Mouse (Mus musculus): ENCODE measurements around the gene Grm6.
A peak's percentile ranks its signal among the peaks of the same experiment; 100 is the strongest.

Grm6 gene

DNA sequence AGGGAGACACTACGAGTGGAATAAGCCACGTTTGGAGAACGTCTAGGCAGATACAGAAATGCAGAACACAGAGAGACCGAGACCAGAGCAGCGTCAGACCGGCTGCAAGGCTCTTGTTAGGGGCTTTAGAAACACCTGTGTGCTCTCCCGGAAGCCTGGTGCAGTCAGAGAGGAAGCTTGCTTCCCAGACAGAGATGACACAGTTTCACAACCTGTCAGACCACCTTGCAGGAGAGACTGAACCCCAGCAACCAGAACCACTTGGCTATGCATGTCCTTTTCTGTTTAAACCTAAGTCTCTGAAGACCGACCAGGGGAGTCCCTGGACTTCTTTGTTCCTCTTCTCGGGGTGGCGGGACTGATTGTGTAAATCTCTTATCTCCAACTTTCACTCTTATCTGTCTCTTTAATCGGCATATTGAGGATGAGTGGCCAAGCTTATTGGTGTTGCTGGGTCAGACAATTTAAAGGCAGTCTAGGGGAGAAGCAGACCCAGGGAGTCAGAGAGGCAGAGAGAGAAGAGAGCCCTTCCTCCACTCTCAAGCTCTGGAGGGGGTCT is at the start of gene Grm6:
TSS of gene Grm6 (plus strand) at position 509 of the 559 bp plus-strand sequence.
- no peak for DNase-seq (ENCODE audit: low read depth in 1 of 2, low spot score in 2 of 2)

DNA sequence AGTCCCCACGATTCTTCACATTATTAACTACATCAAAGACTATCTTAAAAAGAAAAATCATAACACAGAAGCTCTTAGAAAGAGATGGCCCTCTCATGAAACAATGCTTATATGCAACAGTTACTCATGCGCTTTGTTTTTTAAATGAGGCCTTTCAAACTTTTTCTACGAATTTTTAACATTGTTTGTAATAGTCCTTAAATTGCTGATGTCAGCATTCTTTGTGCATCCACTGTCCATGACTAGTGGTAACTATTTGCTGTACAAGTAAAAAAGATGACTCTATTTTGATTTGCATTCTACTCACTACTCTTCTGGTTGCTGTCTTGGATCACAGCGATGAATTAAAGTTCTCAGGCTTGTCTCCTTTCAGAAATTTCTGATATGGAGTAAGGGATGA is 36.3 kb upstream of the Grm6 start:
- no peak for DNase-seq (ENCODE audit: low read depth in 1 of 2, low spot score in 2 of 2)

DNA sequence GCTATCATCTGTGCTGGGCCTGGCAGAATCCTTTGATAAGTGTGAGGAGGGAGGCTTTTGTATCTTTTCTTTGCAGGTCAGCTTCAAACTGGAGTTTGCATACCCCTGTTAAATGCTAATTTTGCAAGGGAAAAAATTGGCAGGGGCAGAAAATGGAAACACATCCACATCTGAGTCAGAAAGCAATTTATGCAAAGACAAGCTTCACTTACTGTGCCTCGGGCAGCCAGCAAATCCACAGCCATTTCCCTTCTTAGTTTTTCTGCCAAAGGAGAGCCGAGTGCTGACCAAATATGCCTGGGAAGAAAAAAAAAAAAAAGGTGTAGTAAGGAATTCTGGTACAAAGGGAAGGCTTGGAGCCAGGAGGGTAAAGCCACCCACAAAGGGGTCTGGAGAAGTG is 24.3 kb upstream of the Grm6 start:
- no peak for DNase-seq (ENCODE audit: low read depth in 1 of 2, low spot score in 2 of 2)

DNA sequence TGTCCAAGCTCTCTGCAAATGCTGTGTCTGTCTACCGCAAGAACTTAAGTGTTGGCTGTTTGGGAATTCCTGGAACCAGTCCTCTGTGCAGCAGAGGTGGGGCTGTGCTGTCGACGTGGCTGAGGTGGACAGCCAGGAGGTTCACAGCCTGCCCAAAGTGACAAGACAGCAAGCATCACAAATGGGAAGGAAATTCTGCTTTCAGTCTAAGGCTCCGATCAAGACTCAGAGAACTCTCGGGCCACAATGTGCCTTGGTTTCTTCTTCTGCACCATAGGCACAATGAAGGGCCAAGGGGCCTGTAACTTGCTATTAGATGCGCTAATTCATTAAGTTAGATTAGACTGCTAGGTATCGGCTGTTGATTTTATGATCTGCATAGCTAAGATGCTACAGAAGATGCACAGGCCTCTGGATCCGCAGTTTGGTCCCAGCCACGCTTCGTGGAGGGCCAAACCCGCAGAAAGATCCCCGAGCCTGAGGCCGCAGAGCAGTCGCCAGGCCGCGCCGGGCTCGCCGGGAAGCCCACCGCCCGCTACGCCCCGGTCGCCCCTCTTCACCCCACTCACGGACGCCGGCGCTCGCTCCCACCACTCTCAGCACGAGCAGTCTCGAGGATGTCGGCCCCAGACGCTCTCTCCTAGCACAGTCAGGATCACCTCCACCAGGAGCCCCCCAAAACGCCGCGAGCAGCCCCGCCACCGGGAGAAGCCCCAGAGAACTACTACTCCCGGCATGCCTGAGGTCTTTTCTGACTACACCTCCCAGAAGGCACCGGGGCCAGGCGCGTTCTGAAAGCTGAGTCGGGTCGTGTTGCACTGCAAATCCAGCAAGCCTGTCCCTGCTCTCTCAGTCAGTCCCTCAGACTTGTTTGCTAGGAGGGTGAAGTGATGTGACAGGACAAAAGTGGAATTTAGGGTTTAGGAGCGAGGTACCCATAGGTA is 23.2 kb upstream of the Grm6 start, which contains the start of gene Zfp354c:
TSS of gene Zfp354c (minus strand) at position 715 of the 944 bp plus-strand sequence.
- DNase-seq (ENCODE audit: low read depth in 1 of 2, low spot score in 2 of 2): peak in 1 of 2 experiments; percentile 18

DNA sequence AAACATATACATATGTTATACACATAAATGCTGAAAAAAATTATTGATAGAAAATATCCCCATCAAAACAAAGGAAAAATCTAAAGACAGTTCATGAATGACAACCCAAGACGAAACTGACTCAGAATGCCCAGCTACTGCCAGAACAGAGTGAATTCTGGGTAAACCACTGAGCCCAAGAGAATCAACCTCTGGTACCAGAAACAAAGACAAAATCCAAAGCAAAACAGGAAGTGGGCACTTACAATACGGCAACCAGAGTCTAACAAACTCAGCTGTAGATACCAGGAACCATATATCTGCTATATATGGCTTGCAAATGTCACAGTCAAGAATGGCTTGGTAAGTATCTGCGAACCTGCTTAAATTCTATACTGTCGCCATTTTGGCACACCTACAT is 14.8 kb upstream of the Grm6 start:
- no peak for DNase-seq (ENCODE audit: low read depth in 1 of 2, low spot score in 2 of 2)

DNA sequence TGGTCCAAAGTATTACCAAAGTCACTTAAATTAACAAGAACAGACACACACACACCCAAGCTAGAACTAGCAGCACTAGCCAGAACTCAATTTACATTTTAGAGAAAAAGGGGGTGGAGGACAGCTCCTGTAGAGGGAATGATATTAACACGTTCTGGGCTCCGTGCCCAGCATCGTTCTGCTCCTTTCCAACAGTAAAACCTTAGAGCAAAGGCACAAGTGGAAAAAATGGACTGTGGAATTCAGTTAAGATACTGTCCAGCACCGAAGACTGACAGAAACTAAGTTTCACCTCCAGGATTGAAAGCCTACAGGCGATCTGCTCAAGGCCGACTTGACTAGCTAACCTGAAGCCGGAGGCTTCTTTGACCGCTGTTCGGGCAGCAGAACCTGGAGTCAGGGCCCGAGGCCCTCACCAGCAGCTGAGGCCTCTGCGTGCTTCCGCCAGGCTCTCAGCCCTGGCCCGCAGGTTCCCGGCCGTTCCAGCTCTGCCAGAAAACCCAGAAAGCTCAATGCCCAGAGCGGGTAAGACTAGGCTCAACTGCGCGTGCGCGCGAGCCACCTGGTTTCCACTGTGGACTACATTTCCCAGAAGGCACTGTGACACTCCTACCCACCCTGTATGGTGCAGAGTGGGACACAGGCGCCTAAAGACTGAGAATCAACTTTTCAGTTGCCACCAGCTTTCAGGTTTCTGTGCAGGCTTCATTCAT is 9.3 kb upstream of the Grm6 start, which contains the start of gene Zfp879:
TSS of gene Zfp879 (minus strand) at position 530 of the 713 bp plus-strand sequence.
- no peak for DNase-seq (ENCODE audit: low read depth in 1 of 2, low spot score in 2 of 2)

DNA sequence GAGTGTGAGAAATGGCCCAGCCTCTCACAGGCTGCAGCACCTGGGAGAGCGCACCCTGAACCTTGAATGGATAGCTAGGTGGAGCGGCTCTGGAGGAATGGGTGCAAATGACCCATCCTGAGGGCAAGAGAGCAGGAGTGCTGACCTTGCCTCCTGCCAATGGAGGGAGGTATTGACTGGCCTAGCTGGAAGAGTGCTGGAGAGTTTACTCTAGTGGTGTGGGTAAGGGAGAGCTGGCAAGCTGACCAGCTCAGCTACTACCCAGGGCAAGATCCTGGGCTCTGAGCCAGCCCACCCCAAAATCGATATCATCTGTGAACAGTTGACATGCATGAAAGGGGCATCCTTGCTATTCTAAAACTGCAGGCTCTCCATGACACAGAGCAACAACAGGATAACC is 4.5 kb upstream of the Grm6 start:
- no peak for DNase-seq (ENCODE audit: low read depth in 1 of 2, low spot score in 2 of 2)

DNA sequence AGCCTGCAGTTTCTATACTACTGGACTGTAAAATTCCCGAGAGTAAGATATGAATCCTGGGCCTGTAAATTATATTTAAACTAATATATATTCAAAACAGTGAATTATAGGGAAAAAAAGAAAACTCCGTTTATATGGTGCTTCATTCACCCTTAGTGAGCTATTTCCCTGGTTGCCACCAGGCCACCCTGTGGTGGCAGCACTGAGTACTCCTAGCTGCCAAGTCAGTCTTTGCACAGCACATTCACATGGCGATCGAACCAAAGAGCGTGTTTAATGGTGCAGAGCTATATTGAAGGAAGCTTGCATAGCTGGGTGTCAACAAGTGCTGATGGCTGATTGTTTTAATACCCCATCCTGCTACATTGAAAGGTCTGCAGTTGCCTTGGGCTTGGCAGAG is 3.4 kb upstream of the Grm6 start:
- no peak for DNase-seq (ENCODE audit: low read depth in 1 of 2, low spot score in 2 of 2)

DNA sequence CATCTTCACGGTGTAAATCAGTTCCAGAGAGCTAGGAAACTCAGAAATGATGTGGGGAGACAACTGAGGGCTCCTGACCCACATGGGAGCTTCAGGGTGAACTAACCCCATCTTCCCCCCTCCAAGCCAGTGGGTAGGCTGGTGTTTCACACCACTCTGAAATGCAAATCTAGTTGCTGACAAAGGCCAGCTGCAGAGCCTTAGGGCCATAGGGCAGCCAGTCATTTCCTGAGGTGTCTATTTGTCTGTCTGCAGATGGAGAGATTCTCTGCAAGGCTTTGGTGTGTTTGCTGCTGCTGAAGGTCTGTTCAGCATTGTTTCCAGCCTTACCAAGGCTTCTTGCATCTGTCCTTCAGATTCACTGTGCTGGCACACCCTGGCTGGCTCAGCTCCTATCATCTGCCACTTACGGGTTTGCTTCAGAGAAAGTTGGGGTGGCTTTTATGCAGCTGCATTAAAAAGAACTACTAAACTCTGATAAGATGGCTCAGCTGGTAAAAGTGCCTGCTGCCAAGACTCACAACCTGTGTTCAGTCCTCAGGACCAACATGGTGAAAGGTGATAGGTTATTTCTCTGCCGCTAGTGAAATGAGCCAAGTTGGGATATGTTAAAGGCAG is 1.9 kb upstream of the Grm6 start:
- DNase-seq (ENCODE audit: low read depth in 1 of 2, low spot score in 2 of 2): no peak

DNA sequence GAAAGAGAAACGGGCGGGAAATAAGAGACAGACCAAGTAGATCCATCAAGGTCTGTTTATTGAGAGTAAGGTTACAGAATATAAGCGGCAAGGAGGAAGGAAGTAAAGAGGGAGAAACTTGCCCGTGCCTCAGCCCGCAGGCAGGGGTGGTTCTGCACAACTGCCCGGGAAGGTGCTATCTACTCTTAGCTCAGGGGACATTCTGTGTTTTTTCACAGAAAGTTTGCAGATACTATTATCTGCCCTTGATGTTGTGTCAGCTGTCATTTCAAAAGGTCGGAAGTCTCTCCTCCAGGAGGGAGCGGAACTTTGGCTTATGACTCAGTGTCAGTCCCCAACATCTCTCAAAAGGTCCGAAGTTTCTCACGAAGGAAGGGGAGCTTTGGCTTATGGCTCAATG is 1.2 kb upstream of the Grm6 start:
- DNase-seq (ENCODE audit: low read depth in 1 of 2, low spot score in 2 of 2): no peak

DNA sequence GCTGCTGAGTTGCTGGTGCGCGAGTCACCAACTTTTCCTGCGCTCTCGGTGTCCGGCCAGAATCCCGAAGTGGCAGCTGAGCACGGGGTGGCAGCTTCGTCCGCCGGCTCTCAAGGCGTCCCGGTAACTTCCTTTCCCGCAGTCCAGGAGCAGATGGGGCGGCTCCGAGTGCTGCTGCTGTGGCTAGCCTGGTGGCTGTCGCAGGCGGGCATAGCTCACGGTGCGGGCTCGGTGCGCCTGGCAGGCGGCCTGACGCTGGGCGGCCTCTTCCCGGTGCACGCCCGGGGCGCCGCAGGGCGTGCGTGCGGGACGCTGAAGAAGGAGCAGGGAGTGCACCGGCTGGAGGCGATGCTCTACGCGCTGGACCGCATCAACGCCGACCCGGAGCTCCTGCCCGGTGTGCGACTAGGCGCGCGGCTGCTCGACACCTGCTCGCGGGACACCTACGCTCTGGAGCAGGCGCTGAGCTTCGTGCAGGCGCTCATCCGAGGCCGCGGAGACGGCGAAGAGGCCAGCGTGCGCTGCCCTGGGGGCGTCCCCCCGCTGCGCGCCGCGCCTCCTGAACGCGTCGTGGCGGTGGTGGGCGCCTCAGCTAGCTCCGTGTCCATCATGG is 610 bp downstream of the Grm6 start:
- no peak for DNase-seq (ENCODE audit: low read depth in 1 of 2, low spot score in 2 of 2)

DNA sequence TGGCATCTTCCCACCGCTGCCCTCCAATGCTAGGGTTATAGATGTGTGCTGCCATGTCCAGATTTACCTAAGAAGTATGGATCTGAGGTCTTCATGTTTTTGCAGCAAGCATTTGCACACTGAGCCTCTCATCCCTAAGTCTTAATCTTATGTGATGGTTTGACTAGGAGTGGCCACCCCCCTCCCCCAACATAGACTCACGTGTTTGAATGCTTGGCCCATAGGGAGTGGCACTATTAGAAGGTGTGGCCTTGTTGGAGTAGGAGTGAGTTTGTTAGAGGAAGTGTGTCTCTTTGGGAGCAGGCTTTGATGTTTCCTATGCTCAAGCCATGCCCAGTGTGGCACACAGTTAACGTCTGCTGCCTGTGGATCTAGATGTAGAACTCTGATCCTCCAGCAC is 28.2 kb downstream of the Grm6 start:
- DNase-seq (ENCODE audit: low read depth in 1 of 2, low spot score in 2 of 2): no peak

DNA sequence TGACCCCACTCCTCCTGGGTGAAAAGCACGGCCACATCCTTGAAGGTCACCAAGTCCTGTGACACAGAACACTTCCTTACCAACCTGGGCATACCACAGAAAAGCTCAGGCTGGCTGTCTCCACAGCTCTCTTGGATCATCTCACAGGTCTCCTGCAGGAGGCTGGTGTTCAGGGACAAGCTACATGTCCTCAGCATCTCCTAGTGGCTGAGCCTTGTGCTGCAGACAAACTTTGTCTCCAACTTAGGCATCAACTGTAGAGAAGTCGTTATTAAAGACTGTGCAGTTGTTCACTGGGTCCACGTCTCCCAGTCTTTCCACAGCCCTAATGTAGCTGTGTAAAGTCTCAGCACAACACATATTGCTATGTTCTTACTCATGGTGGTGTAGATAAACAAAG is 33.3 kb downstream of the Grm6 start:
- no peak for DNase-seq (ENCODE audit: low read depth in 1 of 2, low spot score in 2 of 2)

DNA sequence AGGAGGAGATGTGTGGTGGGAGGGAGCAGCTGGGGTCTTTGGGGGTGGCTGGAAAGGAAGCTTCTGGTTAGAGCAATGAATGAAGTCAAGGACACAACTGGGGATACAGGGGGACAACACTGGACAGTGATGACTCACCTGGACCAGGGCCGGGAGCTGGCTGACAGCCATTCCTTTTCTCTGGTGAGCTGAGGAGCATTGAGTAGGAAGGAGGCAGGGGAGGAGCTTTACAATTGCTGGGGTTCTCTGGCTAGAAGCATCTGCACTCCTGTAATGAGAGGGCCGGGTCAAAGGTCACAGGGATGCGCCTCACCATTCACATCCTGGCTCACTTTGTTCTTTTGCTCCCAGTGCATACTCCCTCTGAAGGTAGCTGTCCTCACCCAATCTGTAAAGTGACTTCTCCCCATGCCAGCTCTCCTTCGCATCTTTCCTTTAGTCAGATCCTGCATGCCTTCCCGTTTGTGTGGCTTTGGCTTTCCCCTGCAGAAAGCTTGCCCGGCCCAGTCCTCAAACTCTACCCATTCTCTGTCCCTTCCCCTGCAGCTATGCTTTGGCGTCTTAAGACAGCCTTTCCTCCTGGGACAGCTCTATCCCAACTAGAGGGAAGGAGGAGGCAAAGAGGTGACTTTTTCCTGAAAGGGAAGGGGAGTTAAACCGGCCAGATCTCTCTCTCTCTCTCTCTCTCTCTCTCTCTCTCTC is 35.9 kb downstream of the Grm6 start:
- no peak for DNase-seq (ENCODE audit: low read depth in 1 of 2, low spot score in 2 of 2)

DNA sequence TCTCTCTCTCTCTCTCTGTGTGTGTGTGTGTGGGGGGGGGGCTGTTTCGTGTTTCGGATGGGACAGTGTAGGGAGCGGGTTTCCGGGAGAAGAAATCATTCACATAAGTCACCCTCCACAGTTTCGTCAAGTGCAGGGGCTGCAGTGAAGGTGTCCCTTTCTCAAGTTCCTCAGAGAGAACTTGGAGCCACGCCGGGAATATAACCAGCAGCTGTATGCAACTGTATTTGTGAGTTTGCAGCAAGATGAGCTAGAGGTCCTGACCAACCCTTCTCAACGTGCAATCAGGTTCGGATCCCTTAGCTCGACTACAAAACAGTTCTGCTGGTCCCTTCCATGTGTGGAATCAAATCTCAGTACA is 36.4 kb downstream of the Grm6 start:
- no peak for DNase-seq (ENCODE audit: low read depth in 1 of 2, low spot score in 2 of 2)

DNA sequence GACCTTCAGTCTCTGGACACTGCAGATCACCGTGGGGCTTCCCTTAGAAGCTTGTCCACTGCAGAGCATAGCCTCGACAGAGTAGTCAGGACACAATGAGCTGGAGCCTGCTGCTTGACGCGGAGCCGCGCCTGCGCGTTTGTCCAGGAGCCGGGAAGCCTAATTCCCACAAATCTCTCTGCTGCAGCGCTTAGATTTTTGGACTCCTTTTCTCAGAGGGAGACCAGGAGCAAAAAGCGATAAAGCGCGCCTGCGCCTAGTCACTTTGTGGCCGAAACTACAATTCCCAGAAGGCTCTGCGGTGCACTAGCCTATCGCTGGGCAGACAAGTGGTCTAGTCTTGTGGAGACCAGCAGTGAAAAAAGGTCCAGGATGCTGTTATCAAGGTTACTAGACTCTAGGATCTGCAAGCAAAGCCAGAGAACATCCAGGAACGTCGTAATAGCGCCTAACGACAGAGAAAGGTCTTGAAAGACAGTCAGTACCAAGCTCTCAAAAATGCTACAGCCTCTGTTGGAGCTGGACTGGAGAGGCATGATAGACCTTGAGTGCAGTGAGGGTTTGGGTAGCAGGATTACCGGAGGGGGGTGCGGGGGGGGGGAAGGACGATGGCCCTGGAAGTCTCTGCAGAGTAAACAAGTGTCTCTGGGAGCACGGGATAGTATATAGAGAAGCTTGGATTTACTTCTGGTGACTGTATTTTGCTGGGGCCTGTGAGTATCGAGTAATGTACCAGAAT is 37.1 kb downstream of the Grm6 start, which contains the start of gene Zfp454:
TSS of gene Zfp454 (minus strand) at position 262 of the 739 bp plus-strand sequence.
- DNase-seq (ENCODE audit: low read depth in 1 of 2, low spot score in 2 of 2): no peak

DNA sequence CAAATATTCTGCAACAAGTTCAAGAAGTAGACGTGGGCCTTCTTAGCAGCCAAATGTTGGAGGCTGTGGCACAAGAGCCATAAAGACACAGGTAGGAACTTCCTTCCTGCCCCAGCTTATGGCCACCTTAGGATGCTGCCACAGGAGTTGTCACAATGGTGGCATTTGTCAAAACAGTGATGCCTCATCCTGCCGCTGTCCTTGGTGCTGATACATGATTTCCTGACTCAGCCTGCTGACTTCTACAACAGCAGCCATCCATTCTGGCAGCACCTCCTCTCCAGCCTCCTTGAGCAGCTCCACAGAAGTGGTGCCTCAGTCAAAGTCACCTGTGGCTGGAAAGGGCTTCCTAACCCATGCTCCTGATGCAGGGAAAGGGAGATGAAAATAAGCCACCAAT is 42.0 kb downstream of the Grm6 start:
- no peak for DNase-seq (ENCODE audit: low read depth in 1 of 2, low spot score in 2 of 2)

DNA sequence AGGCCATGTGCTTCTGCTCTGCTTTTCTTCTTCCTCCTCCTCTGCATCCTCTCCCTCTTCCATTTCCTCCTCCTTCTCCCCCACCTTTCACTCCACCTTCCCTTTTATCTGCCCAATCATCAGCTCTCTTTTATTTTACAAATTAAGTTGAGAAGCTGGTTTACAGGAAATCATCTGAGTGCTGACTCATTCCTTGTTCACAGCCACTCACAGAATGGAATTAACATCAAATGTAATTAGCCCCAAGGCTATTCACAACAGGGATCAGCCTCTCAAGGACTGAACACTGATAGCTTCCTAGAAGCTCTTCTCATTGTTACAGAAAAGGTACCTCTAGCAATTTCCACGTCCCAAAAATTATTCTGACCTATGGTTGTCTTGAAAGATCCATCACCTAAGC is 46.9 kb downstream of the Grm6 start:
- DNase-seq (ENCODE audit: low read depth in 1 of 2, low spot score in 2 of 2): no peak

DNA sequence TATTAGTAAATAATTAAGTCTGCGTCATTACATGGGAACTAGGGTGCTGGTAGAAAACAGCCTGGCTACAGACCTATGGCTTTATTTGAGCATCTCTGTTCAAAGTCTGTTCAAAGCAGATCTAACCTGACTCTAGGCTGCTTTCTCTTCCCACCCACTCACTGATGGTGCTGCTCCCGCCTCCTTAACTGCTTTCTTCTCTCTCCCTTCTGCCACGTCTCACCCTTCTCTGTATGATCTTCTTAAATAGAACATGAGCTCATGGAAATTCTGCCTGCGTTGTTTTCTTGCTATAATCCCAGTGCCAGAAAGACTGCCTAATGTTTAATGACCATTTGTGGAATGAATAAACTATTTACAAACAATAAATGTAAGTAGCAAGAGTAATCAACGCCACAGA is 57.7 kb downstream of the Grm6 start:
- DNase-seq (ENCODE audit: low read depth in 1 of 2, low spot score in 2 of 2): no peak

DNA sequence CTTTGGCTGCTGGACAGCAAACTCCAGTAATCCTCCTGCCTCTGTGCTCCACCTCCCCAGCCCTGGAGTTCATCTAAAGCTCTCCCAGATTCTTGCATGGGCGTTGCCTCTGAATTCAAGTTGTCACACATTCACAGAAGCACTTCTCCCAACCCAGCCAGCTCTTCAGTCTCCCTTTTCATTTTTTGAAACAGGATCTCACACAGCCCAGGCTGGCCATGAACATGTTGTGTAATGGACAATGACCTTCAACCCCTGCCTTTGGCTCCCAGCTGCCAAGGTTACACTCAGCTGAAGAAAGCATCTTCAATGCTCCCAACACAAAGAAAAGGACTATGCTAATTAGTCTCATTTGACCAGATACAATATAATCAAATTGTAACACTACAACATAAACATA is 62.8 kb downstream of the Grm6 start:
- no peak for DNase-seq (ENCODE audit: low read depth in 1 of 2, low spot score in 2 of 2)

Measured in monocyte, adult 2 months (primary cell).